Mouse (Mus musculus): ENCODE data around the gene Nav2. TPM values are rescaled to one million over a fixed set of nuclear protein-coding genes. Genes with fewer than 3 reads are reported as not detected.

Nav2 gene
- polyA plus RNA-seq, 1 experiment from 2014 or later = 2.8 TPM

DNA sequence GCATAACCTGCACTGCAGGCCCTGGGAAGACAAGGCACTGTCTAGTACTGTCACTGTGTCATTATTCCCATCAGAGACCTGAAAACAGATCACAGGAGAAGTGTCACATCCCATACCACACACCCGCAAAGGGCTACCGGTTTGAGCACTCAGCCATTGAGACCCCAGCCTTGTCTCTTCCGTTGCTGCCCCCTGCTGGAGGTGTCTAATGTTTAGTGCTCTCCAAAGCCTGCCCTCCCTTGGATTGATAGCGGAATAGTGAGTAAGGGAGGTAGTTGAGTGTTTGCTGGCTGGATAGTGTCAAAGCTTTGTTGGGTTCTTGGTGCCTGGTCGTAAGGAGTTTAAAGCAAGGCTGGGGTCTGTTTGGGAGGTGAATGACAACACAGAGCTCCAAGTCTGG, 568.1 kb downstream of the Nav2 start:
- ATAC-seq = peak; percentile 48; the same call in 1 of the 2 replicates
- 33% methylated on average over 5 of the region's 5 CpGs for WGBS (ENCODE audit: insufficient replicate concordance)
- Histone ChIP-seq H3K4me3 (no peak overlapping the region), H3K9me3 (replicated peaks) (no peaks in the 10 kb centered on the region), H3K36me3 (no peaks in the 10 kb centered on the region), H3K4me2 (no peak overlapping the region), H3K27ac (peak overlapping the region; percentile 67; the same call in 1 of the 2 replicates), H3K4me1 (0 out of 2 replicates have a peak, but pooled peaks cover 10% of the 10 kb centered on the region), H3K27me3 (replicated peaks) (no peaks in the 10 kb centered on the region), H3K9ac (no peak overlapping the region)

DNA sequence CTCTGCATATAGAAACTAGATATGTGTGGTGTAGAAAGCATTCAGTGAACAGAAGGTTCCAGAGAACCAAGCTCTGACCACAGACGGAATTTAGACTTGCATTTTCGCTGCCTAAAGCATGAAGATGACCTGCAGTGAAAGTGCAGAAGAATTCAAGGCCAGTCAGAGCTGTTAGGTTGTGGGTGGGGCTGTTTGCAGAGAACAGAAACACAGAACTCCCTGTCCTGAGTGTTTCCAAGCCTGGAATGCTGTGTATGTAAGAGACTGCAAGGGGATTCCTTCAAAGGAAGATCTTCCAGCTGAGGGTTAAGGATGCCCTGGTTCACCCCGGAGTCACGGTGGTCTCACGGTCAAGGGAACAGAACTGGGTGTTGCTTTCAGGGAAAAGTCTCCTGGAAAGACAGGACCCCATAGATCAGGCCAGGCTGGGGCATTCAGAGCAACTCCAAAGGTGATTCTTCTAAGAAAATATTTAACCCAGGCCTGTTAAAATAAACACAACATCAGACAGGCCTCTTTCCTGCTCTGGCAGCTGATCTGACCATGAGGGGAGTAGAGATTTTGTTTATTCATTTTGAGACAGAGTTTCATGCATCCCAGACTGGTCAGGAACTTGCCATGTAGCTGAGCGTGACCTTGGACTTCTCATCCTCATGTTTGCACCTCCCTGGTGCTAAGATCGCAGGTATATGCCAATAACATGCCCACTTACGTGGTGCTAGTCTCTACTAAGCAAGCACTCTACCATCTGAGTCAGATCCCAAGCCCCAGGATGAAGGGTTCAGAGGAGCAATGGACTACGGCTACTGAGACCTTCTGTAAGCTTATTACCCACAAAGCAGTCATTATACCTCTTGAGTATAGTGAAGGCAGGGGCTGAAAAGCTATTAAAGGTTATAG, 568.8 kb downstream of the Nav2 start:
- Histone ChIP-seq H3K9ac (no peak overlapping the region), H3K4me1 (0 out of 2 replicates have a peak, but pooled peaks cover 10% of the 10 kb centered on the region), H3K27me3 (replicated peaks) (no peaks in the 10 kb centered on the region), H3K4me3 (no peak overlapping the region), H3K36me3 (no peaks in the 10 kb centered on the region), H3K9me3 (replicated peaks) (no peaks in the 10 kb centered on the region), H3K27ac (peak overlapping the region; percentile 67), H3K4me2 (no peak overlapping the region)
- no peak for ATAC-seq
- WGBS (ENCODE audit: insufficient replicate concordance) = 49% methylated on average over 9 of the region's 9 CpGs

DNA sequence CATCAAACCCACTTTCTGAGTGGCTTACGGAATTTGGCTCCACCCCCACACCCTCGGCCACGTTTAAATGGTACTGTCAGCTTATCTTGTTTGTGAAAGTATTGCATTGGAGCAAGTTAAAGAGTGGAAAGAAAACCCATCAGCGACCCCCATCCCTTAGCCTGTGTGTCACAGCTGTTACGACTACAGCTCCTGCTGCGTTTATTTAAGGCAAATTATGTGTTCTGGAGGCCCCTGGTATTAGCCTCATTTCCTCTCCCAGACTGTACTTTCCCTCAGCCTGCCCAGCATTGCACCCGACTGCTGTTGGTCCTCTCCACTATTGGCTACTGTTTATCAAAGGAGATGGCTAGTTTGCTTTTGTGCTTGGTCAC, 569.4 kb downstream of the Nav2 start:
- Histone ChIP-seq H3K9me3 (replicated peaks) (no peaks in the 10 kb centered on the region), H3K4me3 (no peak overlapping the region), H3K27ac (peak overlapping the region; percentile 31; the same call in 1 of the 2 replicates), H3K27me3 (replicated peaks) (no peaks in the 10 kb centered on the region), H3K36me3 (no peaks in the 10 kb centered on the region), H3K9ac (no peak overlapping the region), H3K4me2 (no peak overlapping the region), H3K4me1 (0 out of 2 replicates have a peak, but pooled peaks cover 10% of the 10 kb centered on the region)
- ATAC-seq = no peak
- WGBS (ENCODE audit: insufficient replicate concordance) = 45% methylated on average over 7 of the region's 7 CpGs

DNA sequence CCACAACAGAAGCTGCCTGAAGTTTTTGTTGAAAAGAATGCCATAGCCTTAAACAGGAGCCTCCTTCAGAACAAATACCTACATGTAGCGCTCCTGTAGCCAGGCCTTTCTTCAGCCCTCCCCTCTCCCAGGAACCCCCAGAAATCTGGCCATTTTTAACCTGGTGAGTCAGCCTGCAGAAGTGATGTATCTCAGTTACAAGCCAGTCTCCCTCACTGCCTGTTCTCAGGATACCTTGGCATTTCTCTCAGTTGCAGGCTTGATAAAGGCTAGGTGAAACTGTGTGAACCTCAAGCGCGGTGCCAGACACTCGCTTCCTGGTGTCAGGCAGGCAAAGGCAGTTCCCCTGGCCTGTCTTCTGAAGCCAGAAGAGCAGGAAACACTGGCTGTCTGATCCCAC, 570.4 kb downstream of the Nav2 start:
- H3K9me3 ChIP-seq (replicated peaks) = no peaks in the 10 kb centered on the region
- H3K4me2 ChIP-seq = no peak overlapping the region
- no peaks in the 10 kb centered on the region for H3K27me3 ChIP-seq (replicated peaks)
- no peaks in the 10 kb centered on the region for H3K36me3 ChIP-seq
- 0 out of 2 replicates have a peak, but pooled peaks cover 10% of the 10 kb centered on the region for H3K4me1 ChIP-seq
- WGBS (ENCODE audit: insufficient replicate concordance) = 50% methylated on average over 4 of the region's 4 CpGs
- no peak overlapping the region for H3K4me3 ChIP-seq
- ATAC-seq = no peak
- H3K27ac ChIP-seq = 0 out of 2 replicates have a peak overlapping the region, but pooled peaks have one; percentile 31
- H3K9ac ChIP-seq = no peak overlapping the region

DNA sequence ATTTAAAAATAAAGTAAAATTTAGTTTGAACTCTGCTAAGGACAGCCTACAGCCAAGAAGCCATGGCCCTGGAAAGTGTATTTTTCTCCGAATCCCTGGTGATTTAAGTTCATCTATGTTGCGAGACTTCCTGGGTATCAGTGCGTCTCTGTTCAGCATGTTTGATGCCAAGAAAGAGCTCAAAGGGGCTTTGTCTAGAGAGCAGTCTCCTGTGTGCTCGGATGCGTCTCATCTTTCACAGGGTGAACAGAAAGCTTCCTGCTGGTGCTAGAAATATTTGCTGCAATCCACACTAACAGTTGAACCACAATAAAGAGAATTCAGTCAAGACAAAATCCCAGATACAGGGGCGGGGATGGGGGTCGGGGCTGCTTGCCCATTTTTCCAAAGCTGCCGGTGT, 572.4 kb downstream of the Nav2 start:
- no peak overlapping the region for H3K9ac ChIP-seq
- no peak for ATAC-seq
- no peaks in the 10 kb centered on the region for H3K36me3 ChIP-seq
- peaks cover 17% of the 10 kb centered on the region; the same call in 1 of the 2 replicates for H3K4me1 ChIP-seq
- H3K4me3 ChIP-seq = no peak overlapping the region
- WGBS (ENCODE audit: insufficient replicate concordance) = 75% methylated on average over 8 of the region's 8 CpGs
- H3K27me3 ChIP-seq (replicated peaks) = no peaks in the 10 kb centered on the region
- no peak overlapping the region for H3K4me2 ChIP-seq
- no peak overlapping the region for H3K27ac ChIP-seq
- no peaks in the 10 kb centered on the region for H3K9me3 ChIP-seq (replicated peaks)

DNA sequence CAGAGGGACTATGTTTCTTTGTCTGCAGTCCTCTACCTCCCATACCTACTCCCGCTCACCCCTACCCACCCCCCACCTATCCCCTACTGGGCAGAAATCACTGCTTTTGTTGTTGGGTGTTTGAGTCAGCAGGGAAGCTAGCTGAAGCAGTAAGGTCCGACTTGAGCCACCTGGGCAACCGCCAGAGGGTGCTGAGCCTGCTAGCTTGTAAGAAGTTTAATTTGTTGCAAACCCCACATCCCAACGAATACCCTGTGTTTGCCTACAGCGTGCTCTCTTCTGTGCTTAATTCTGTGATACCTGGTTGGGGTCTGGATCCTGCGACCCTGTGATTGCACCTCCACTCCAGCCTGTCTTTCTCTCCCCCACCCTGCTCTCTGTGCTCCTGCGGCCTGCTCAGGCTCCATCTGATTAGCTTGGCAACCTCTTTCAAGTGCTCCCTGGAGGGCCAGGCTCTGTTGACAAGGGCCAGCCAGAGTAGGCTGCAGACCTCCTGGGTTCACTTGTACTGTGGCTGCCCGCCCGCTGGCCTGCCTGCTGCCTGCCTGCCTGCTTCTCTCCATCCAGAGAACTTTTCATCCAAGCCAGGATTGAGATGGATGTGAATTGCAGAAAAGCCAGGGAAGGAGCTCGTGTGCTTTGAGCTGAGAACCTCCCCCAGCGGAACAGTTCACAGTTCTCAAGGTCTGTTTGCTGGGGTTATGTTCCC, 575.7 kb downstream of the Nav2 start:
- H3K27ac ChIP-seq = no peak overlapping the region
- no peak overlapping the region for H3K9ac ChIP-seq
- no peak for ATAC-seq
- H3K4me3 ChIP-seq = no peak overlapping the region
- peaks cover 7% of the 10 kb centered on the region; the same call in 1 of the 2 replicates for H3K4me1 ChIP-seq
- no peak overlapping the region for H3K4me2 ChIP-seq
- H3K27me3 ChIP-seq (replicated peaks) = no peaks in the 10 kb centered on the region
- H3K36me3 ChIP-seq = no peaks in the 10 kb centered on the region
- 29% methylated on average over 11 of the region's 11 CpGs for WGBS (ENCODE audit: insufficient replicate concordance)
- H3K9me3 ChIP-seq (replicated peaks) = no peaks in the 10 kb centered on the region

DNA sequence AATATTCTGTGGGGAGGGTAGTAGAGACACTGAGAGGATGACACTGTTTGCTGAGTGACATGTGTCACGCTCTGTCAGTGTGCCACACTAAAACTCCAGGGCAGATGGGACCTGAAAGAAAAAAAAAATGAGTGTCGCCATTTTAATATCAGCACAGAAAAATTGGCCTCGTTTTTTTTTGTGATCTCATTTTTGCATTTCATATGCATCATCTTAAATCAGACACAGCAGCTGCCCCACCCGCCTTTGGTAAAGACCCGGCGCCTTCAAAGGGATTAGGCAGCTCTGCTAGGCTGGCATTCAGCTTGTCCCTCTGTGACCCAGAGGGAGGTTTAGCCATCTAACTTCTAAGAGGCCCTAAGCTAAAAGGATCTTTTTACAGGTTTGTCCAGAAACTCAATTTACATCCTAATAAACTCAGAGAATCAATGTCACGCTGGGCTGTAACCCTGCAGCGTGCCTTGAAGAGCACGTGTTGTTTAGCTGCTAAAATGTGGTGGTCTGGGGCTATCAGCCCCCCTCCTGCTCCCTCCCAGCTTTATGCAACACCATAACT, 576.9 kb downstream of the Nav2 start:
- no peaks in the 10 kb centered on the region for H3K27me3 ChIP-seq (replicated peaks)
- peaks cover 7% of the 10 kb centered on the region; the same call in 1 of the 2 replicates for H3K4me1 ChIP-seq
- H3K27ac ChIP-seq = no peak overlapping the region
- no peak overlapping the region for H3K9ac ChIP-seq
- 56% methylated on average over 9 of the region's 9 CpGs for WGBS (ENCODE audit: insufficient replicate concordance)
- no peak overlapping the region for H3K4me3 ChIP-seq
- no peaks in the 10 kb centered on the region for H3K9me3 ChIP-seq (replicated peaks)
- ATAC-seq = no peak
- no peak overlapping the region for H3K4me2 ChIP-seq
- no peaks in the 10 kb centered on the region for H3K36me3 ChIP-seq

DNA sequence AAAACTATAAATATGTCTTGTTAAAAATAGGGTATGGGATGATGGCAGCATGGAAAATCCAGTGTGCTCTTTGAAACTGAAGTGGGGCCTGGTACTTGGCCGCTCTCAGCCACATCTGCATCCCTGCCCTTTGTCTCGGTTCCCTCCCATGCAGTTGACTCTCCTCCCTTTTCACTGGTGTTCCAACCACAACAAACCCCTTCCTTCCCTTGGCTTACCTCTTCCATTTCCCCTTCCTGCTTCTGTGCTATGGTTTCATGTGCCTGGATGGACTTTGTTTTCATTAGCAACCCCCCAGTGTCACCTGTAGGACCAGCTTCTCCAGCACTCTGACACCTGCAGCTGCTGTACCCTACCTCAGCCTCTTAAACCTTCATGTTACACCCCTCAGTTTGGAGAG, 578.8 kb downstream of the Nav2 start:
- H3K4me1 ChIP-seq = peaks cover 7% of the 10 kb centered on the region; the same call in 1 of the 2 replicates
- no peaks in the 10 kb centered on the region for H3K9me3 ChIP-seq (replicated peaks)
- ATAC-seq = no peak
- no peak overlapping the region for H3K4me3 ChIP-seq
- H3K27ac ChIP-seq = no peak overlapping the region
- H3K9ac ChIP-seq = no peak overlapping the region
- no peaks in the 10 kb centered on the region for H3K36me3 ChIP-seq
- H3K27me3 ChIP-seq (replicated peaks) = no peaks in the 10 kb centered on the region
- 46% methylated on average over 2 of the region's 2 CpGs for WGBS (ENCODE audit: insufficient replicate concordance)
- no peak overlapping the region for H3K4me2 ChIP-seq

DNA sequence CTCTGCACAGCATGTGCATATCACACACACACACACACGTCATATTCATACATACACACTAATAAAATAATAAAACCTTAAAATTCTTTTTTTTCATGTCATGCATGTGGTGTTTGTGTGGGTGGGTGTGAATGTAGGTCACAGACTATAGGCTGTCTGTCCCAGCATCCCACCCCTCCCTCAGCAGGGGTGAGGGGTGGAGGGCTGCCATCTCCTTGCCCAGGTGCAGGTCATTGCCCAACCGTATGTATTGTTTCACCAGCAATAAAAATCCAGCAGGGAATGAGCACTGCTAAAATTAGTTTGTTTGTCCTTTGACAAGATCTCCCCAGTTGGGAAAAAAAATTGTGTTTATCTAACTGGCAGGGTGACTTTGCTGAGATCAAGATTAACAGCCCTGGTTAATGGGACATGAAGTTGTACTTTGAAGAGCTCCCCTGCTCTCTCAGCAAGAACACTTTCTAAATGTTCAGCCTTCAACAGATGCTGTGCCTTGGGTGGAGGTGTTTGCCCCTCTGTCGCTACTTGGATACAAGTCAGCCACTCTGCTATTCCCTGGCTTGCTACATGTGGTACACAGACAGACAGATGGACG, 580.1 kb downstream of the Nav2 start:
- H3K27ac ChIP-seq = no peak overlapping the region
- ATAC-seq = no peak
- no peak overlapping the region for H3K4me3 ChIP-seq
- H3K9me3 ChIP-seq (replicated peaks) = no peaks in the 10 kb centered on the region
- 57% methylated on average over 4 of the region's 4 CpGs for WGBS (ENCODE audit: insufficient replicate concordance)
- H3K4me1 ChIP-seq = peaks cover 7% of the 10 kb centered on the region; the same call in 1 of the 2 replicates
- no peak overlapping the region for H3K9ac ChIP-seq
- no peaks in the 10 kb centered on the region for H3K36me3 ChIP-seq
- no peak overlapping the region for H3K4me2 ChIP-seq
- H3K27me3 ChIP-seq (replicated peaks) = no peaks in the 10 kb centered on the region

DNA sequence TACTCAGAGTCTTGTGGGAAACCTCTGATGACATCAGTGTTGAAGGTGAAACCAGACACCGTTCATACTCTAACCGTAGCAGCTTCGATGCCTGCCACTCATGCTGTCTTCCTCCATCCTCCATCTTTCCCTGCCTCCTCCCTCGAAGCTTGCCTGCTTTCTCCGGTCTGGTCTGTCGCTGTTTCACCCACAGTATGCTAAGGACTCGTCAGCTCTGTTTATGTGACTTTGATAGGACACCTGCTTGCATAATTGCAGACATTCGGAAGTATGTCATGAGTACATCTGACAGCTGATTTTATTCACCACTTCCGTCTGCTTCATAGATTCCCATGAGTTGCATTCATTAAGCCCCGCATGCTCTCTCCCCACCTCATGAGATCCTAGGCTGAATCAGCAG, 582.3 kb downstream of the Nav2 start:
- Histone ChIP-seq H3K36me3 (no peaks in the 10 kb centered on the region), H3K27me3 (replicated peaks) (no peaks in the 10 kb centered on the region), H3K9ac (no peak overlapping the region), H3K9me3 (replicated peaks) (no peaks in the 10 kb centered on the region), H3K4me3 (no peak overlapping the region), H3K27ac (no peak overlapping the region), H3K4me2 (no peak overlapping the region), H3K4me1 (no peaks in the 10 kb centered on the region)
- 75% methylated on average over 10 of the region's 10 CpGs for WGBS (ENCODE audit: insufficient replicate concordance)
- no peak for ATAC-seq

DNA sequence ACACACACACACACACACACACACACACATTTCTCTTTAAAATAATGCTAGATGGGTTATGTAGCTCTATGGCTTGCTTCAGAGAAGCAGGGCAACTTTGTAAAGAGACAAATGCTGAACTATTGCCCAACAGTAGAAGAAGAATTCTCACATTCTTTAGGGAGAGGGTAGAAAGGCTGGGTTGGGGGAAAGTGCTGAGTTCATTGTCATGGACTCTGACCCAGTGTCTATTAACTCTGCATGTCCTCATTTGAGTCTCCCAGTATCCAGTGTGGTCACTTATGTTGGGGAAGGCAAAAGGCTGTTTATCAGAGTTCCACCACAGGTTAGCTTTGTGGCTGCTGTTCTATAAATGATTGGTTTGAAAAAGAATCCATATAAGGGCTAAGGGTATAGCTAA, 584.1 kb downstream of the Nav2 start:
- H3K27ac ChIP-seq = no peak overlapping the region
- no peaks in the 10 kb centered on the region for H3K4me1 ChIP-seq
- H3K9ac ChIP-seq = no peak overlapping the region
- ATAC-seq = 0 out of 2 replicates have a peak, but pooled peaks have one; percentile 38
- no peak overlapping the region for H3K4me3 ChIP-seq
- H3K27me3 ChIP-seq (replicated peaks) = no peaks in the 10 kb centered on the region
- H3K9me3 ChIP-seq (replicated peaks) = no peaks in the 10 kb centered on the region
- no peak overlapping the region for H3K4me2 ChIP-seq
- H3K36me3 ChIP-seq = no peaks in the 10 kb centered on the region

All from liver, embryonic 12.5 days (tissue).